In the genomic region with DNA sequence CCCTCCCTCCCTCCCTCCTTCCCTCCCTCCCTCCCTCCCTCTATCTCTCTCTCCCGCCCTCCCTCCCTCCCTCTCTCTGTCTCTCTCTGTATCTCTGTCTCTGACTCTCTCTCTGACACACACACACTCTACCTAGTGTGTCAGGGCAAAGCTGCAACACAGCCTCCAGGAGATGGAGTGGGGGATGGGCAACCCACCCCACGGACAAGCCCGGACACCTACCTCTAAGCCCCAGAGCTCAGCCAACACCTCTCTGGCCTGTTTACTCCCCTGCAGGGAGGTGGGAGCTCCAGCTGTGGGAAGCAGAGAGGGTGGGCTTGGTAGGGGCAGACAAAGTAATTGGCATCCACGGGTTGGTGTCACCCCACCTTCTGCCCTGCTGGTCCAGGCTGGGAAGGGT, we compare ENCODE assay signal across 17 mouse cellular contexts.
"Had no signal": no experiment of that assay in that cellular context is flagged by ENCODE, and none has a peak within 500 bp of the region (broad histone marks: within the 10 kb centered on the region; RNA-seq: fewer than 3 reads in every experiment).

No protein-coding gene starts in this region.

- H3K4me1 ChIP-seq: stomach, embryonic 15.5 days had no signal

- H3K4me3 ChIP-seq: midbrain, embryonic 10.5 days; midbrain, embryonic 12.5 days; myocyte; neural tube, embryonic 13.5 days; neural tube, embryonic 15.5 days; stomach, embryonic 15.5 days had no signal

- H3K9ac ChIP-seq: lung, embryonic 14.5 days; midbrain, embryonic 12.5 days; neural tube, embryonic 13.5 days; neural tube, embryonic 15.5 days; stomach, embryonic 15.5 days had no signal

- DNase-seq: lung, adult 18-20 months; lung, embryonic 14.5 days; lung, postnatal 10 days; lung, postnatal 4 days; midbrain, embryonic 14.5 days; right cerebral cortex, postnatal 14 days; thymus, adult 2 months; thymus, postnatal 25 days; thymus, postnatal 4 days had no signal

- H3K27ac ChIP-seq: midbrain, embryonic 10.5 days; midbrain, embryonic 12.5 days; neural tube, embryonic 13.5 days; neural tube, embryonic 15.5 days; stomach, embryonic 15.5 days; stomach, postnatal 0 days had no signal

- H3K9me3 ChIP-seq: midbrain, embryonic 10.5 days; midbrain, embryonic 12.5 days; neural tube, embryonic 13.5 days; neural tube, embryonic 15.5 days; stomach, embryonic 15.5 days had no signal

- ATAC-seq: midbrain, embryonic 16.5 days had no signal

- H3K27me3 ChIP-seq: stomach, embryonic 15.5 days had no signal

- H3K36me3 ChIP-seq: midbrain, embryonic 10.5 days; midbrain, embryonic 12.5 days; neural tube, embryonic 13.5 days; neural tube, embryonic 15.5 days; stomach, embryonic 15.5 days had no signal
